Mouse (Mus musculus) embryo, embryonic 9.5 days (tissue): Measurements from ENCODE around the gene Bdh1.
A peak's percentile ranks its signal among the peaks of the same experiment; 100 is the strongest.

Source experiments
- DNase-seq: peaks from one replicate; pipeline ENCODE4 v3.0.0-alpha.2; 2017; ENCODE audit errors: extremely low spot score

The Bdh1 gene

GRCm38 (mm10) chr16:31428675-31429470 is 6.8 kb downstream of the Bdh1 start:
- DNase-seq: peak; percentile 50

GRCm38 (mm10) chr16:31429471-31430155 is 7.5 kb downstream of the Bdh1 start:
- peak; percentile 90 for DNase-seq

- DNase-seq: no peak
These were observed 11.5 kb downstream of the Bdh1 start for GRCm38 (mm10) chr16:31433466-31434110.

GRCm38 (mm10) chr16:31435146-31435545 is 13.1 kb downstream of the Bdh1 start:
- no peak for DNase-seq

GRCm38 (mm10) chr16:31436085-31436484 is 14.0 kb downstream of the Bdh1 start:
- no peak for DNase-seq

GRCm38 (mm10) chr16:31437358-31437757 is 15.3 kb downstream of the Bdh1 start:
- DNase-seq: no peak

GRCm38 (mm10) chr16:31439529-31439928 is 17.4 kb downstream of the Bdh1 start:
- no peak for DNase-seq

- DNase-seq: no peak
These were observed 18.0 kb downstream of the Bdh1 start for GRCm38 (mm10) chr16:31440046-31440445.

GRCm38 (mm10) chr16:31444521-31444920 is 22.4 kb downstream of the Bdh1 start:
- DNase-seq: no peak

GRCm38 (mm10) chr16:31446067-31446853 is 24.2 kb downstream of the Bdh1 start:
- DNase-seq: no peak

GRCm38 (mm10) chr16:31449973-31450372 is 27.9 kb downstream of the Bdh1 start:
- DNase-seq: no peak

- DNase-seq: no peak
These were observed 29.2 kb downstream of the Bdh1 start for GRCm38 (mm10) chr16:31451235-31451634.

- no peak for DNase-seq
These were observed 30.4 kb downstream of the Bdh1 start for GRCm38 (mm10) chr16:31452467-31452866.

GRCm38 (mm10) chr16:31454013-31454412 is 31.9 kb downstream of the Bdh1 start:
- no peak for DNase-seq

GRCm38 (mm10) chr16:31455276-31456045 is 33.4 kb downstream of the Bdh1 start:
- DNase-seq: no peak

- peak; percentile 92 for DNase-seq
These were observed 36.3 kb downstream of the Bdh1 start for GRCm38 (mm10) chr16:31458229-31458918.

GRCm38 (mm10) chr16:31459968-31460461 is 37.9 kb downstream of the Bdh1 start:
- peak; percentile 32 for DNase-seq

- DNase-seq: no peak
These were observed 38.4 kb downstream of the Bdh1 start for GRCm38 (mm10) chr16:31460506-31460905.

GRCm38 (mm10) chr16:31461046-31461445 is 39.0 kb downstream of the Bdh1 start:
- no peak for DNase-seq

- no peak for DNase-seq
These were observed 40.1 kb downstream of the Bdh1 start for GRCm38 (mm10) chr16:31462113-31462687.
